Mouse (Mus musculus): ENCODE results near the gene Nr2e1.

DNA sequence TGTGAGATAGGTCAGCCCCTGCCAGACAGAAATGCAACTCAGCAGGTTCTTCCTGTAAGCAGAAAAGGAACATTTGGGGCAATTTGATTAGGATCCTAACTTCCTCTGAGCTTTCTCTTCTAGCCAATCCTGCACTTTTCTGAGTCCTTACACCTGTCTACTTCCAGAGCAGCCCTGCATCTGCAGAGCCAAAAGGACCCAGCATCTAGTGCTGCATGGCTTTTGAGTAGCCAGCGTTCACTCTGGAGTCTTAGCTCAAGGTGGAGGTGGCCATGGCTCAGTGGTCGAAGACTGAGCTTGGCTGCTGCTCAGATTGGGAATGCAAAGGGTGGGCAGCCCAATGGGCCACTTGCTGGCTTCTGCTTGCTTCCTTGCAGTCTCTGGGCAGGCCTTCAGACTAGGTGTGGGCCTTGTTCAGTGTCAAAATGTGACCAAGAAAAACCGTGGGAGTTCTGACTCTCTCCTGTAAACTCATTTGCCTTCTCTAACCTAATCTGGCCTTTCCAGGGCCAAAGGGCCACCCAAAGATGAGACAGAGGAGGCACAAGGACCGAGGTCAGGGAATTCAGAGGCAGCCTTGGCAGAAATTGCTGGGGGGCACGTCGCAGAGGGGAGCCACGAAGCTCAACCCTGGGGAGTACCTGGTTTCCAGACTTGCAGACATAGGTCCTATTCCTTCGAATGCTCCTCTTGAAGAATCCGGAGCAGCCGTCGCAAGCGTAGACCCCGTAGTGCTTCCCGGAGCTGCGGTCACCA, 5.7 kb downstream of the Nr2e1 start:
- TF ChIP-seq CTCF (IDR thresholded peaks at IDR 0.05; ENCODE audit: control insufficient read depth, insufficient read depth, insufficient read length) (no peak), CEBPB (IDR thresholded peaks at IDR 0.05; ENCODE audit: low read depth) (no peak), MYOG (IDR thresholded peaks at IDR 0.05; ENCODE audit: control insufficient read depth, extremely low read depth, insufficient read length) (no peak)
